Mouse (Mus musculus): ENCODE results near the gene Eid1.

The Eid1 gene

GRCm38 (mm10) chr2:125667721-125668120 is 5.2 kb upstream of the Eid1 start:
- no peak for DNase-seq (ENCODE audit: low spot score)

- DNase-seq (ENCODE audit: low spot score), result no peak
These were observed 2.0 kb upstream of the Eid1 start for GRCm38 (mm10) chr2:125670846-125671245.

- DNase-seq (ENCODE audit: low spot score), result no peak
These were observed 333 bp upstream of the Eid1 start for GRCm38 (mm10) chr2:125672568-125672956.

- DNase-seq (ENCODE audit: low spot score), result no peak
These were observed 8.9 kb downstream of the Eid1 start for GRCm38 (mm10) chr2:125681811-125682210.

GRCm38 (mm10) chr2:125683895-125684294 is 11.0 kb downstream of the Eid1 start:
- no peak for DNase-seq (ENCODE audit: low spot score)

- DNase-seq (ENCODE audit: low spot score), result peak; percentile 62
These were observed 11.9 kb downstream of the Eid1 start for GRCm38 (mm10) chr2:125684559-125685440.

GRCm38 (mm10) chr2:125685441-125686150 is 12.7 kb downstream of the Eid1 start:
- DNase-seq (ENCODE audit: low spot score), result peak; percentile 57

GRCm38 (mm10) chr2:125692010-125692409 is 19.1 kb downstream of the Eid1 start:
- no peak for DNase-seq (ENCODE audit: low spot score)

GRCm38 (mm10) chr2:125694798-125695197 is 21.9 kb downstream of the Eid1 start:
- DNase-seq (ENCODE audit: low spot score), result no peak

- DNase-seq (ENCODE audit: low spot score), result peak; percentile 63
These were observed 23.3 kb downstream of the Eid1 start for GRCm38 (mm10) chr2:125696219-125696618.

GRCm38 (mm10) chr2:125701606-125702005 is 28.7 kb downstream of the Eid1 start:
- DNase-seq (ENCODE audit: low spot score), result no peak

GRCm38 (mm10) chr2:125702851-125703250 is 30.0 kb downstream of the Eid1 start:
- no peak for DNase-seq (ENCODE audit: low spot score)

GRCm38 (mm10) chr2:125704907-125705631 is 32.2 kb downstream of the Eid1 start:
- DNase-seq (ENCODE audit: low spot score), result no peak

- DNase-seq (ENCODE audit: low spot score), result peak; percentile 64
These were observed 33.6 kb downstream of the Eid1 start for GRCm38 (mm10) chr2:125706510-125706921.

- DNase-seq (ENCODE audit: low spot score), result no peak
These were observed 43.7 kb downstream of the Eid1 start for GRCm38 (mm10) chr2:125716599-125716998.

GRCm38 (mm10) chr2:125723086-125723407 is 50.2 kb downstream of the Eid1 start:
- no peak for DNase-seq (ENCODE audit: low spot score)

GRCm38 (mm10) chr2:125723408-125724085 is 50.7 kb downstream of the Eid1 start:
- peak; percentile 80 for DNase-seq (ENCODE audit: low spot score)

GRCm38 (mm10) chr2:125724086-125724430 is 51.2 kb downstream of the Eid1 start, which contains the start of gene Shc4:
Gene Shc4, minus strand, starts transcription at chr2:125724148.
- peak; percentile 57 for DNase-seq (ENCODE audit: low spot score)

Measured in MN1 (cell line).